Mouse (Mus musculus): ENCODE data around the gene Ccm2. TPM values are rescaled to one million over a fixed set of nuclear protein-coding genes. Genes with fewer than 3 reads are reported as not detected.
A peak's percentile ranks its signal among the peaks of the same experiment; 100 is the strongest.
"Not testable (repeated sequence)": the region's sequence is repeated elsewhere in the genome, so short reads cannot be mapped to it uniquely, and the experiment has no call there.

Ccm2 gene
- 10 to 100 TPM; 40.1 to 40.9 TPM for total RNA-seq (2021)
- long read RNA-seq, experiment 1, transcript Ccm2-201 (10 exons, 1,858 nt), result major isoform, 29 of 48 reads
- long read RNA-seq, experiment 1, partial matches to known transcripts, result 3 of 48 reads
- long read RNA-seq, experiment 1, other reads (novel, unspliced or antisense), result 16 of 48 reads
- long read RNA-seq, experiment 2, transcript Ccm2-201 (10 exons, 1,858 nt), result major isoform, 48 of 85 reads
- long read RNA-seq, experiment 2, partial matches to known transcripts, result 3 of 85 reads
- long read RNA-seq, experiment 2, other reads (novel, unspliced or antisense), result 34 of 85 reads

DNA sequence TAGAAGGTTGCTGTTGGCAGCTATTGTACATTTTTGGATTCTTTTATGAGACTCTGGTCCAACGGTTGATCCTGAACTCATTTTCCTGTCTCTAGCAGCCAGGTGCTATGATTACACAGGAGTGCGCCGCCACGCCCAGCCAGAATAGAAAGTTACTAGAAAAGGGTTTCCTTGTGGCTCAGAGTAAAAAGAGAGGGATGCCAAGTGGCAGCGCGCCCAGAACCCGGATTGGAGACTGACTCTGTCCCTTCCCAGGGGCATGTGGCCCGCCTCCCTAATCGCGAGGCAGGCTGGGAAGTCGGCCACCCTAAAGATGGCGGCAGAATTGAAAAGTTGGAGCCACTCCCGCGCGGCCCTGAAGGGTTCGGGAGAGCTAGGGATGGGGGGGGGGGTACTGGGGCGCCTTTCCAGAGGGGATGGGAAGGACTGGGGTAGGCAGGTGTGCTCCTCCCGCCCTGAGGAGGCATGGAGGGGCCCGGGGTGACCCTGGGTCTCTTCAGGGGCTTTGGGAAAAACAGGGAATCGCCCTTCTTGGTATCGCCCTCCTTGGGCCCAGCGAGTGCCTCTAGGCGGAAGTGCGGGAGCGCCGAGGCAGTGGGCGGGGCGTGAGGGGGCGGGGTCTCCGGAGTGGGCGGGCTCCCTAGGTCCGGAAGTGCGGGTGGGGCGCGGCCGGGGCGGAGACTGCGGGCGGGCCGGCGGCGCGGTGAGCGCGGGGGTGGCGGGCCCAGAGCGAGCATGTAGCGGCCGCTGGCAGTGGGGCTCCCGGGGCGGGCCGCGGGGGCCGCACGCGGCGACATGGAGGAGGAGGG lies at the start of gene Ccm2:
Gene Ccm2, plus strand, starts transcription at position 683 of the 809 bp plus-strand sequence.
- peak; percentile 91 to 93 for DNase-seq (ENCODE audit: low spot score in 2 of 2)

GRCm38 (mm10) chr11:6497311-6497948 lies 49.3 kb upstream of the Ccm2 start:
- no peak for DNase-seq (ENCODE audit: low spot score in 2 of 2)

- no peak for DNase-seq (ENCODE audit: low spot score in 2 of 2)
These were observed 44.2 kb upstream of the Ccm2 start for GRCm38 (mm10) chr11:6502506-6502905.

- DNase-seq (ENCODE audit: low spot score in 2 of 2), result no peak
These were observed 42.5 kb upstream of the Ccm2 start for GRCm38 (mm10) chr11:6504226-6504625.

- DNase-seq (ENCODE audit: low spot score in 2 of 2), result no peak
These were observed 42.0 kb upstream of the Ccm2 start for GRCm38 (mm10) chr11:6504689-6505088.

DNA sequence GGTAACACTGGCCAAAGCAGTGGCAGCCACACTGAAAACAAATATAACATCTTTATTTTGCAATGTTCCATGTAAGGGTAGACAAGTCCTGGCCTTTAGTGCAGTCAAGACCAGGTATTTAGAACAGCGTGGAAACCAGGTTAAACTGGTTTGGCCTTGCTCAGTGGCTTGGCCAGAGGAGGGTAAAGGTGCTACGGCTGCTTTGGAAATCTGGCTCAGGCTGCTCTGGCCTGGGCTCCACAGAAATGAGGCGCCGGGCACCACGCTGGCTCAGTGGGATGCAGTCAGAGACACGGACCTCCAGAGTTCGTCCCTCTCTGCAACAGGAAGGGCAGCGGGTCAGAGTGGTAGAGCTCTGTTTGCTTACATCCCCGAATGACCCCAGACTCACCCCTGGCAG lies 40.2 kb upstream of the Ccm2 start:
- no peak for DNase-seq (ENCODE audit: low spot score in 2 of 2)

- DNase-seq (ENCODE audit: low spot score in 2 of 2), result no peak
These were observed 38.3 kb upstream of the Ccm2 start for GRCm38 (mm10) chr11:6508269-6508876.

GRCm38 (mm10) chr11:6514837-6515236 lies 31.9 kb upstream of the Ccm2 start:
- no peak for DNase-seq (ENCODE audit: low spot score in 2 of 2)

- no peak for DNase-seq (ENCODE audit: low spot score in 2 of 2)
These were observed 27.1 kb upstream of the Ccm2 start for GRCm38 (mm10) chr11:6519491-6520033.

GRCm38 (mm10) chr11:6520507-6521173 lies 26.0 kb upstream of the Ccm2 start, which contains the start of gene Myo1g:
Gene Myo1g, minus strand, starts transcription at chr11:6520965.
- DNase-seq (ENCODE audit: low spot score in 2 of 2), result no peak

GRCm38 (mm10) chr11:6522782-6523525 lies 23.7 kb upstream of the Ccm2 start:
- no peak for DNase-seq (ENCODE audit: low spot score in 2 of 2)

- no peak for DNase-seq (ENCODE audit: low spot score in 2 of 2)
These were observed 23.0 kb upstream of the Ccm2 start for GRCm38 (mm10) chr11:6523662-6524088.

GRCm38 (mm10) chr11:6524165-6524879 lies 22.4 kb upstream of the Ccm2 start:
- DNase-seq (ENCODE audit: low spot score in 2 of 2), result no peak

- no peak for DNase-seq (ENCODE audit: low spot score in 2 of 2)
These were observed 21.8 kb upstream of the Ccm2 start for GRCm38 (mm10) chr11:6524880-6525238.

DNA sequence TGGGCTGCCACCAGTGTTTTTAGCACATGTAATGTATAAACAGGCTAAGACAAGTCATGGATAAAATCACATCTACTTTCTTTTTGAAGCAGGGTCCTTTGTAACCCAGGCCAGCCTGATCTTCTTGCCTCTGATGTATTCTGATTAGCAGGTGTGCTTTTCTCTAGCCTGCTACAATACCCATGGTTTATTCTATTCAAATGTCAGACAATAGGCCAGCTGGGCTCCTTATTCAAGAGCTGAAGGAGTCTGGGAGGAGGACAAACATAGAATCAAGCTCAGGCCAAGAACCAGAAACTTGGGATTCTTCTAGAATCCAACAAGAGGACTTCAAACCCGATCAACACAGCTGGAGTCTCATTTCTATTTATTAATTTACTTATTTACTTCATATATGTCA lies 21.4 kb upstream of the Ccm2 start:
- no peak for DNase-seq (ENCODE audit: low spot score in 2 of 2)

- not testable (repeated sequence) for DNase-seq (ENCODE audit: low spot score in 2 of 2)
These were observed 20.0 kb upstream of the Ccm2 start for GRCm38 (mm10) chr11:6526526-6527255.

- DNase-seq (ENCODE audit: low spot score in 2 of 2), result no peak
These were observed 19.2 kb upstream of the Ccm2 start for GRCm38 (mm10) chr11:6527256-6528185.
